In genomic region chr8:58023426-58024176, GRCm38 (mm10) we compare ENCODE assay signal across 22 mouse cellular contexts.
DNase-seq lines count a peak whose midpoint lies in the region; ATAC-seq and TF ChIP-seq lines count a peak whose summit lies in the region.
"Had no signal": no experiment of that assay in that cellular context is flagged by ENCODE, and none has a peak within 500 bp of the region (broad histone marks: within the 10 kb centered on the region; RNA-seq: fewer than 3 reads in every experiment).

No protein-coding gene starts in this region.

- H3K36me3 ChIP-seq in limb, embryonic 14.5 days (ENCODE audit: control insufficient read depth, insufficient read depth, low read length) = no peaks in the 10 kb centered on the region
- no peaks in the 10 kb centered on the region for H3K36me3 ChIP-seq in limb, embryonic 10.5 days
- H3K36me3 ChIP-seq in lung, embryonic 15.5 days = no peaks in the 10 kb centered on the region
- no peaks in the 10 kb centered on the region for H3K36me3 ChIP-seq in lung, postnatal 0 days (ENCODE audit: insufficient read depth, low read length)
- H3K36me3 ChIP-seq: embryonic facial prominence, embryonic 13.5 days; embryonic facial prominence, embryonic 15.5 days; forebrain, embryonic 10.5 days; forebrain, embryonic 12.5 days had no signal

- no peak overlapping the region for H3K9ac ChIP-seq in limb, embryonic 14.5 days (ENCODE audit: low read depth, low read length, severe bottlenecking)
- H3K9ac ChIP-seq in lung, embryonic 15.5 days = no peak overlapping the region
- no peak overlapping the region for H3K9ac ChIP-seq in lung, postnatal 0 days (replicated peaks; ENCODE audit: low read depth)
- H3K9ac ChIP-seq: embryonic facial prominence, embryonic 13.5 days; embryonic facial prominence, embryonic 15.5 days; forebrain, embryonic 12.5 days had no signal

- H3K4me1 ChIP-seq in limb, embryonic 14.5 days (ENCODE audit: control insufficient read depth, insufficient read depth, low read length) = no peaks in the 10 kb centered on the region
- no peaks in the 10 kb centered on the region for H3K4me1 ChIP-seq in limb, embryonic 10.5 days
- 0 out of 2 replicates have a peak, but pooled peaks cover 3% of the 10 kb centered on the region for H3K4me1 ChIP-seq in lung, embryonic 15.5 days
- H3K4me1 ChIP-seq in lung, postnatal 0 days (ENCODE audit: insufficient read depth, low read depth, low read length) = no peaks in the 10 kb centered on the region
- H3K4me1 ChIP-seq: embryonic facial prominence, embryonic 13.5 days; embryonic facial prominence, embryonic 15.5 days; forebrain, embryonic 10.5 days; forebrain, embryonic 12.5 days had no signal

- no peak for TF ChIP-seq EP300 in lung, postnatal 0 days (IDR thresholded peaks at IDR 0.05)

- no peak overlapping the region for H3K4me2 ChIP-seq in limb, embryonic 14.5 days (replicated peaks; ENCODE audit: low read depth, low read length, severe bottlenecking)
- no peak overlapping the region for H3K4me2 ChIP-seq in lung, embryonic 15.5 days
- no peak overlapping the region for H3K4me2 ChIP-seq in lung, postnatal 0 days (replicated peaks; ENCODE audit: low read depth, low read length)
- H3K4me2 ChIP-seq: embryonic facial prominence, embryonic 13.5 days; embryonic facial prominence, embryonic 15.5 days; forebrain, embryonic 12.5 days had no signal

- H3K4me3 ChIP-seq in limb, embryonic 14.5 days (replicated peaks; ENCODE audit: low read length) = no peak overlapping the region
- no peak overlapping the region for H3K4me3 ChIP-seq in limb, embryonic 10.5 days
- no peak overlapping the region for H3K4me3 ChIP-seq in lung, embryonic 15.5 days
- no peak overlapping the region for H3K4me3 ChIP-seq in lung, postnatal 0 days (ENCODE audit: low read depth, low read length)
- H3K4me3 ChIP-seq: embryonic facial prominence, embryonic 13.5 days; embryonic facial prominence, embryonic 15.5 days; erythroblast, embryonic 14.5 days; forebrain, embryonic 10.5 days; forebrain, embryonic 12.5 days had no signal

- 67% methylated on average over 2 of the region's 2 CpGs for WGBS in limb, embryonic 14.5 days
- 75% methylated on average over 2 of the region's 2 CpGs for WGBS in limb, embryonic 10.5 days
- WGBS in lung, embryonic 15.5 days = 23% methylated on average over 2 of the region's 2 CpGs
- 30% methylated on average over 2 of the region's 2 CpGs for WGBS in lung, postnatal 0 days

- no peaks in the 10 kb centered on the region for H3K9me3 ChIP-seq in limb, embryonic 14.5 days (ENCODE audit: control insufficient read depth, low read length)
- no peaks in the 10 kb centered on the region for H3K9me3 ChIP-seq in limb, embryonic 10.5 days (replicated peaks)
- H3K9me3 ChIP-seq in lung, embryonic 15.5 days = no peaks in the 10 kb centered on the region
- no peaks in the 10 kb centered on the region for H3K9me3 ChIP-seq in lung, postnatal 0 days (ENCODE audit: low read length)
- H3K9me3 ChIP-seq: embryonic facial prominence, embryonic 13.5 days; embryonic facial prominence, embryonic 15.5 days; forebrain, embryonic 10.5 days; forebrain, embryonic 12.5 days had no signal

- TF ChIP-seq POLR2A in limb, embryonic 14.5 days (IDR thresholded peaks at IDR 0.05; ENCODE audit: borderline replicate concordance, extremely low read depth, insufficient read depth, insufficient read length) = no peak

- peak; percentile 4 for DNase-seq in limb, embryonic 14.5 days (ENCODE audit: low spot score)
- DNase-seq in limb, embryonic 10.5 days (ENCODE audit: low spot score) = no peak
- DNase-seq in lung, postnatal 4 days = no peak
- DNase-seq in lung, postnatal 0 days (ENCODE audit: low spot score) = peak; percentile 54
- DNase-seq in lung, adult 18-20 months = no peak
- DNase-seq: adrenal gland, adult 2 months; adrenal gland, postnatal 10 days; adrenal gland, postnatal 25 days; cerebellum, adult 11 months; cerebellum, adult 18-20 months; cerebellum, adult 8-10 months; cerebellum, adult 9-11 months; cerebellum, postnatal 14 days; cerebellum, postnatal 36 days; embryo, embryonic 11 days had no signal

- ATAC-seq in limb, embryonic 14.5 days (ENCODE audit: low FRiP score, low read depth) = no peak
- peak; percentile 92 for ATAC-seq in lung, embryonic 15.5 days (ENCODE audit: borderline replicate concordance, extremely low read depth, low FRiP score, low TSS enrichment)
- ATAC-seq in lung, postnatal 0 days = no peak
- ATAC-seq: forebrain, embryonic 14.5 days had no signal

- H3K27ac ChIP-seq in limb, embryonic 14.5 days (replicated peaks; ENCODE audit: low read depth, low read length) = no peak overlapping the region
- H3K27ac ChIP-seq in limb, embryonic 10.5 days = no peak overlapping the region
- no peak overlapping the region for H3K27ac ChIP-seq in lung, embryonic 15.5 days
- H3K27ac ChIP-seq in lung, postnatal 0 days (ENCODE audit: low read length) = no peak overlapping the region
- H3K27ac ChIP-seq: embryonic facial prominence, embryonic 13.5 days; embryonic facial prominence, embryonic 15.5 days; forebrain, embryonic 10.5 days; forebrain, embryonic 12.5 days had no signal

- TF ChIP-seq CTCF in lung, postnatal 0 days (IDR thresholded peaks at IDR 0.05) = no peak

- H3K27me3 ChIP-seq in limb, embryonic 14.5 days (ENCODE audit: control insufficient read depth, insufficient read depth, low read length) = no peaks in the 10 kb centered on the region
- H3K27me3 ChIP-seq in limb, embryonic 10.5 days (ENCODE audit: low read depth, poor library complexity, severe bottlenecking) = no peaks in the 10 kb centered on the region
- no peaks in the 10 kb centered on the region for H3K27me3 ChIP-seq in lung, embryonic 15.5 days
- H3K27me3 ChIP-seq in lung, postnatal 0 days (replicated peaks; ENCODE audit: insufficient read depth, low read length) = no peaks in the 10 kb centered on the region
- H3K27me3 ChIP-seq: embryonic facial prominence, embryonic 13.5 days; embryonic facial prominence, embryonic 15.5 days; forebrain, embryonic 12.5 days had no signal

Comparison
In these comparisons a context has a peak if more than half of its experiments do, and no peak if none do; other contexts are left out.
1. DNase-seq: peak in limb, embryonic 14.5 days (single experiment) and lung, postnatal 0 days (single experiment); none in limb, embryonic 10.5 days (single experiment), lung, postnatal 4 days (0 of 2) and lung, adult 18-20 months (0 of 2).